Mouse (Mus musculus) spleen, adult 2 months (tissue): ENCODE data around the gene Hcar2. TPM values are rescaled to one million over a fixed set of nuclear protein-coding genes. Genes with fewer than 3 reads are reported as not detected.

Source experiments
- DNase-seq, 2 experiments: peaks; one replicate each; pipeline versions ENCODE4 v3.0.0 to v3.0.0-alpha.2; 2012 to 2021; ENCODE audit warnings: low spot score in 2 of 2, low read depth in 1 of 2
- H3K27ac ChIP-seq: fragments of 200-500 bp; 2 replicates; pipeline ENCODE4 v1.5.1; 2012; ENCODE audit warnings: low read length, inconsistent platforms; ENCODE audit not compliant: insufficient read depth
- H3K27me3 ChIP-seq: fragments of 200-500 bp; 2 replicates; pipeline ENCODE4 v1.6.1; 2012; ENCODE audit warnings: mild to moderate bottlenecking, moderate library complexity, low read length, inconsistent platforms; ENCODE audit not compliant: control insufficient read depth, insufficient read depth
- H3K36me3 ChIP-seq: fragments of 200-500 bp; 2 replicates; pipeline ENCODE4 v1.6.1; 2012; ENCODE audit warnings: mild to moderate bottlenecking, low read length, inconsistent platforms; ENCODE audit not compliant: control insufficient read depth, insufficient read depth
- H3K4me1 ChIP-seq: fragments of 200-500 bp; 2 replicates; pipeline ENCODE4 v1.6.1; 2011; ENCODE audit warnings: inconsistent platforms; ENCODE audit not compliant: control insufficient read depth, insufficient read depth, insufficient read length
- H3K4me3 ChIP-seq: fragments of 200-500 bp; 2 replicates; pipeline ENCODE4 v1.5.1; 2011; ENCODE audit warnings: mild to moderate bottlenecking, inconsistent platforms; ENCODE audit not compliant: insufficient read depth, insufficient read length; ENCODE audit errors: extremely low read depth
- CTCF ChIP-seq: fragments of 200-500 bp; IDR thresholded peaks from 2 replicates; pipeline ENCODE4 v1.5.1; 2011; ENCODE audit warnings: mild to moderate bottlenecking, inconsistent platforms; ENCODE audit not compliant: insufficient read depth, insufficient read length, insufficient replicate concordance; ENCODE audit errors: extremely low read depth
- POLR2A ChIP-seq: fragments of 200-500 bp; IDR thresholded peaks from 2 replicates; pipeline ENCODE4 v1.6.1; 2011; ENCODE audit warnings: low read depth, low read length, inconsistent platforms
- WGBS: fragments of 180-500 bp; shearing (Covaris S2); methylation state at CpG from one replicate; pipeline ENCODE4 v1.1.7; 2018; 5-methylcytosine and 5-hydroxymethylcytosine counted together
- polyA plus RNA-seq: library from polyadenylated mRNA; depleted of rRNA; stranded (reverse); fragments of >200 nt; gene quantifications from 2 replicates; pipeline ENCODE4 v1.2.3, GENCODE M21; 2012; rRNA removed

Gene Hcar2
- polyA plus RNA-seq, 1 experiment, result 7.2 TPM

DNA sequence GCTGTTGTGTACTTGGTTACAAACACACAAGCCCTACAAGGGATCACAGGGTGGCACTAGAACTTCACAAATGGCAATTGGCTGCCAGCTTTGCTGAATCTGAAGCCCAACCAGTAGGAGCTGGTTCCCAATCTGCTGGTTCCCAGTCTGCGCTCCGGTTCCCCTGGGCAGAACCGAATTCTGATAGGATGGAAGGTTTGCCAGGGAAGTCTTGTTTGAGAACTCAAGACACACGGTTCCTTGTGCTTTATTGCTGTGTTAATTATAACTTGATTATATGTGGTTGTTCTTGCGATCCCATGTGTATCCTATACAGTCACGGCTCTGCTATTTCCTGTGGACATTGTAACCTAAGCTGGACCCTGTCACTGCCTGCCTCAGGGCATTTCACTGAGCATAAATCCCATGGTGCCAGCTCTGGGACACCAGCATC lies 37.6 kb downstream of the Hcar2 start:
- Histone ChIP-seq H3K36me3 (no peaks in the 10 kb centered on the region), H3K4me1 (no peaks in the 10 kb centered on the region), H3K27ac (no peak overlapping the region), H3K4me3 (no peak overlapping the region), H3K27me3 (no peaks in the 10 kb centered on the region)
- TF ChIP-seq CTCF, result no peak
- no peak for TF ChIP-seq POLR2A
- 76% methylated on average over 6 of the region's 6 CpGs for WGBS
- DNase-seq, result no peak

DNA sequence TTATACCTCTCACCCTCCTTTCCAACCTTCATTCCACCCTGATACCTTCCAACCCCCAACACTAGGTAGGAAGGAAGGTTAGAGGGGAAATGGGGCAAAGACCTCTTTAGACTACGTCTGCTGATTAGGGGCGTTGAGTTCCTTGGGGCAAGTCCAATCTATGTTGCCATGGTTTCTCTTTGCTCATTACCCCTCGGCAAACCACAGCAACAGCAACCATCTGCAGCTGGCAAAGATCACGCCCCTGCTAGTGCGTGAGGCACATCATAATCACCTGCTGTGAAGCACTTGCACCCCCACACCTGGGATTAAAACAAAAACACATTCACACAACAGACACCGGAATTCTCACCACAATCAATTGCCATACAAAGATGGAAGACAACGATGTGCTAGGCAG lies 42.6 kb downstream of the Hcar2 start:
- no peak for TF ChIP-seq CTCF
- no peak for TF ChIP-seq POLR2A
- 70% methylated on average over 7 of the region's 7 CpGs for WGBS
- Histone ChIP-seq H3K4me3 (no peak overlapping the region), H3K36me3 (no peaks in the 10 kb centered on the region), H3K27ac (no peak overlapping the region), H3K27me3 (no peaks in the 10 kb centered on the region), H3K4me1 (no peaks in the 10 kb centered on the region)
- no peak for DNase-seq

DNA sequence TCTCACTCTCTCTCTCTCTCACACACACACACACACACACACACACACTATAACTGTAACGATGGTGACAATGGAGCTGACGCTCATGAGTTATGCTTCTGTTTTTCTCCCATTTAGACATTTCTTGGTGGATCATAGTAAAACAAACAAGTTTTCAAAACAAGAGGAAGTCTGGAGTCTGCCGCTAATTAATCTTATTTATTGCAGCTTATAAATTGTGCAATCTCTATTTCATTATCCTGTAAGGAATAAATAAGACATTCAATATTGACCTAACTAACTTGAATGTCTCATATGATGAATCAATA lies 44.1 kb downstream of the Hcar2 start:
- WGBS, result 94% methylated on average over 3 of the region's 3 CpGs

DNA sequence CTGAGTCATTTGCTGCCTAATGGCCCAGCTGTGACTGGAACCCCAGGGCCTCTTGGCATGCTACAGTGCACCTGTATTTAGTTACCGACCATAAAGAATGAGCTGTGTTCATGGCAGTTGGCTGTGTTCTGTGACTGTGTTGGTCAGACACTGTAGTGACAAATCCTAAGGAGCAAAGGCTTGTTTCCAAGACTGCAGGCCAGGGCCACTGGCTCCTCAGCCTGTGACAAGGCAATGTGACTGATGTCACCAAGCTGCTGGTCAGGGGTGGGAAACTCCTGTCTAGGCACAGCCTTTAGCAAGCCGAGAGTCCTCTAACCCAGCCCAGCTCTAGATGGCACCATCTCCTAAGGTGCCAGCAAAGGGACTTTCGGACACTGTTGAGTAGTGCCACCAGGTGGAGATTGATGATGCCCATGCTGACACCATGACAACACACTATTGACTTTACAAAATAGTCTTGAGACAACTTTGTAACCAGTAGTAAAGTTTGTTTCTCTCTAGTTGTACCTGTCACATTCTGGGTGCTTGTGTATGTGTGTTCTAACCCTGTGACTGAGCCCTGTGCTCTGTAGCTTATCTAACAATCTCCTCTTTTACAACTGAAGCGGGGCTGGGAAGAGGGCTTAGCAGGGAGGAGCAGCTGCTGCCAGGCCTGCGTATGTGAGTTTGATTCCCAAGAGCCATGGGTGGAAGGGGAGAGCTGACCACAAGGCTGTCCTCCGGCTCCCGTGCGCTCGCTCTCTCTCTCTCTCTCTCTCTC lies 44.6 kb downstream of the Hcar2 start:
- DNase-seq, result peak in 1 of 2 experiments; percentile 7
- no peak overlapping the region for H3K27ac ChIP-seq
- no peaks in the 10 kb centered on the region for H3K27me3 ChIP-seq
- H3K4me3 ChIP-seq, result no peak overlapping the region
- TF ChIP-seq POLR2A (no peak), CTCF (no peak; the same call in 1 of the 2 replicates)
- H3K4me1 ChIP-seq, result no peaks in the 10 kb centered on the region
- H3K36me3 ChIP-seq, result no peaks in the 10 kb centered on the region
- WGBS, result 89% methylated on average over 9 of the region's 9 CpGs

More for the DNA sequence above, 44.1 kb downstream of the Hcar2 start:
- no peaks in the 10 kb centered on the region for H3K27me3 ChIP-seq
- H3K4me1 ChIP-seq, result no peaks in the 10 kb centered on the region
- no peaks in the 10 kb centered on the region for H3K36me3 ChIP-seq
- H3K27ac ChIP-seq, result no peak overlapping the region
- TF ChIP-seq CTCF (no peak), POLR2A (no peak)
- DNase-seq, result no peak
- no peak overlapping the region for H3K4me3 ChIP-seq

DNA sequence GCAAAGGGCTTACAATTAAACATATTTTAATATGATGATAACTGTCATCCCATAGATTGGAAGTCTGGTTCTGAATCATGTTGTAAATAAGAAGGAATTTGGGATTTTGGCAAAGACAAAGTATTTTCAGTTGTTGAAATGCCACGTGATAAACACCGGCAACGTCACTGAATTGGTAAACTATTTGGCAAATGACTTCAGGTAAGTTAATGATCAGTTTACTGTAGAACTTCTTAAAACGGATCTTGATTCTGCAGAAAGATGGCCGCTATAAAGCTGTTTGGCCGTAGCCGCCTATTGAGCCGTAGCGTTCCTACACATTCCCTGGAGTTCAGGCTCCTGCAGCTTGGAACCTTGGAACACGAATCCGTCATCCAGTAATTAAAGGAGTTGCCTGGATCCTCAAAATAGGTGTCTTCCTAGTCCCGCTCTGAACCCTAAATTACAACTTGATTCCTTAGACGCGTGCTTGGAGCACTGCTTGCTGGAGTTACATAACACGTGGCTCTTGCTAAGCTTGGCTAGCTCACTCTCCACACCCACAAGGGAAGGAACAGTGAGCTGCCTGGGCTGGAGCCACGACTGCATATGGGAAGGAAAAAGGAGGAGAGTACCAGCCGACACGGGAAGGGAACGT lies 46.2 kb downstream of the Hcar2 start:
- H3K27ac ChIP-seq, result no peak overlapping the region
- no peak overlapping the region for H3K4me3 ChIP-seq
- H3K4me1 ChIP-seq, result no peaks in the 10 kb centered on the region
- no peaks in the 10 kb centered on the region for H3K36me3 ChIP-seq
- 94% methylated on average over 19 of the region's 19 CpGs for WGBS
- TF ChIP-seq CTCF, result no peak
- no peak for TF ChIP-seq POLR2A
- no peaks in the 10 kb centered on the region for H3K27me3 ChIP-seq
- no peak for DNase-seq

DNA sequence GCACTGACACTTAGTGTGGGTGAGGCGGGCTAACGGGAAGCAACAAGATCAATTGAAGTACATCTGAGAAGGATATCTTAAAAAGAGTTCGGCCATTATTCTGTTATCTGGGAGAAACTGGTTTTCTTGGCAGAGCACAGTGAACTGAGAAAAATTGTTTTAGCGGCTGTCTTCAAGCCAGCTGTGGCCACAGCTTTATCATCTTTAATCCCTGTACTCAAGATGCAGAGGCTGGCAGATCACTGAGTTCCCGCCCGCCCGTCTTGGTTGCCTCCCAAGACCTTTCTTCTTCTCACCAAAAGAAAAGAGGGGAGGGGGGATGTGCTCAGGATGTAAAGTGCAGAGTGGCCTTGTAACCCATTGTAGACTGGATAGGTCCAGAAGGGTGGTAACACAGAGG lies 48.4 kb downstream of the Hcar2 start:
- TF ChIP-seq POLR2A (no peak), CTCF (no peak)
- DNase-seq, result no peak
- no peaks in the 10 kb centered on the region for H3K27me3 ChIP-seq
- no peaks in the 10 kb centered on the region for H3K36me3 ChIP-seq
- H3K27ac ChIP-seq, result no peak overlapping the region
- no peak overlapping the region for H3K4me3 ChIP-seq
- WGBS, result 87% methylated on average over 7 of the region's 7 CpGs
- H3K4me1 ChIP-seq, result no peaks in the 10 kb centered on the region

Other genes with a start within 250 kb of the Hcar2 start
- gene Clip1, start 180.9 kb downstream of the Hcar2 start, polyA plus RNA-seq, result 10.8 and 11.4 TPM in 2 replicates
- gene Zcchc8, start 144.4 kb downstream of the Hcar2 start, polyA plus RNA-seq, result 18.8 and 24.4 TPM in 2 replicates
- gene Rsrc2, start 116.1 kb downstream of the Hcar2 start, polyA plus RNA-seq, result 9.0 and 11.3 TPM in 2 replicates
- 1.5 and 2.1 TPM in 2 replicates for gene Kntc1, start 115.8 kb downstream of the Hcar2 start, polyA plus RNA-seq
- gene Hcar1, start 14.5 kb upstream of the Hcar2 start, polyA plus RNA-seq, result 0.95 and 1.3 TPM in 2 replicates
- 9.6 and 14.1 TPM in 2 replicates for gene Denr, start 41.7 kb upstream of the Hcar2 start, polyA plus RNA-seq
- gene Gm43518, start 61.9 kb upstream of the Hcar2 start, polyA plus RNA-seq, result 0.41 and 0.50 TPM in 2 replicates
- gene Ccdc62, start 65.2 kb upstream of the Hcar2 start, polyA plus RNA-seq, result 1.1 and 1.3 TPM in 2 replicates
- gene Hip1r, start 108.1 kb upstream of the Hcar2 start, polyA plus RNA-seq, result 46.3 and 59.2 TPM in 2 replicates
- 58.1 and 72.8 TPM in 2 replicates for gene Vps37b, start 166.8 kb upstream of the Hcar2 start, polyA plus RNA-seq
- 7.0 and 7.8 TPM in 2 replicates for gene Abcb9, start 230.3 kb upstream of the Hcar2 start, polyA plus RNA-seq
- 35.5 and 52.0 TPM in 2 replicates for gene Ogfod2, start 246.8 kb upstream of the Hcar2 start, polyA plus RNA-seq